Mouse (Mus musculus) heart, adult 2 months (tissue): ENCODE results near the gene Rpl22.

Source experiments
- CTCF ChIP-seq: fragments of 200-600 bp; IDR thresholded peaks from 2 replicates; pipeline ENCODE4 v1.8.1; 2022; ENCODE audit warnings: antibody characterized with exemption, mild to moderate bottlenecking, moderate library complexity
- EP300 ChIP-seq: fragments of 200-500 bp; IDR thresholded peaks from 2 replicates; pipeline ENCODE4 v1.6.1; 2011; ENCODE audit warnings: low read depth, low read length, control low read depth; ENCODE audit not compliant: insufficient read depth

DNA sequence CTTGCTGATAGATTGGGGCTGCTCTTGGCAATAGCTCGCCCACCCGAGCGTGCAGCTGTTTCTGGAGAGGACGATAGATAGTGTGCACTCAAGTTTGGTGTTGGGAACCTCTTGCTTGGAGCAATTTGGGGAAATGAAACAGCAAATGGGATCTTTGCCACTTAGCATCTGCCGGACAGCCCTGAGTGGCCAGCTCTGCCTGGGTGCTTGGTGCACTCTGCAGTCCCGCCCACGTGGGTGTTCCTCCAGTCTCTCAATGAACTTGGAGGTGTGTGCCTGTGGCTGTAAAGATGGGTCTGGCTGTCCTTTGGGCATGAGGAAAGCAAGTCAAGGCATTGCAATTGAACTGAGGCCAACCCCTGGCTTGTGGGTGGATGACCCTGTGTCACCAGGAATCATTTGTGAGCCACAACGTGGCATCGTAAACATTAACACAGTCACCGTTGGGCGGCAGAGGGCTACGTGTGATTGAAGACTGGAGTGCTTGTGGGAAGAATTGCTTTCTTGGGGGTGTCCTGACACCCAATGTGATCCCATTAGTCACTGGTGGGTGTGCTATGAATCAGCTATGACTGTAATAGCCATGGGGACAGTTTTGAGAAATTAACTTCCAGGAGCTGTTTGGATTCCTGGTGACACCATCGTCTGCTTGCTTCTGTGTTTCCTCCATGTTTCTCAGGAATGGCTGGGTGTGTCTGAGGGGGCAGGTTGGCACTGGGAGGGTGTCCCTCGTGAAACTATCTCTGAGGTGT, 28.5 kb downstream of the Rpl22 start:
- TF ChIP-seq CTCF (no peak), EP300 (no peak)
